ENCODE assay signal across 10 mouse cellular contexts in genomic region chr12:30142085-30142484, GRCm38 (mm10). TPM values are rescaled to one million over a fixed set of nuclear protein-coding genes. Genes with fewer than 3 reads are reported as not detected.
DNase-seq lines count a peak whose midpoint lies in the region; ATAC-seq and TF ChIP-seq lines count a peak whose summit lies in the region.
"Had no signal": no experiment of that assay in that cellular context is flagged by ENCODE, and none has a peak within 500 bp of the region (broad histone marks: within the 10 kb centered on the region; RNA-seq: fewer than 3 reads in every experiment).

No protein-coding gene starts in this region.

- peak; percentile 81 for DNase-seq in heart, adult 11 months
- peak; percentile 50 for DNase-seq in testis, postnatal 10 days (ENCODE audit: low spot score)
- no peak for DNase-seq in testis, postnatal 14 days (ENCODE audit: low spot score)
- peak; percentile 50 for DNase-seq in kidney, postnatal 10 days
- peak; percentile 43 for DNase-seq in stomach, postnatal 0 days (ENCODE audit: low spot score)
- no peak for DNase-seq in urinary bladder, postnatal 10 days (ENCODE audit: low spot score)
- DNase-seq in spleen, adult 18-20 months = no peak

- peak; percentile 65 for TF ChIP-seq CTCF in stomach, postnatal 0 days (IDR thresholded peaks at IDR 0.05; ENCODE audit: low read depth)

- no peak for ATAC-seq in heart, embryonic 12.5 days (ENCODE audit: insufficient number of reproducible peaks, low FRiP score)
- ATAC-seq in stomach, postnatal 0 days (ENCODE audit: low FRiP score, low TSS enrichment) = peak; percentile 51; the same call in 1 of the 2 replicates

- H3K4me3 ChIP-seq in heart, embryonic 12.5 days = no peak overlapping the region
- no peak overlapping the region for H3K4me3 ChIP-seq in stomach, postnatal 0 days (ENCODE audit: low read depth, low read length)
- H3K4me3 ChIP-seq: liver, embryonic 15.5 days had no signal

- no peaks in the 10 kb centered on the region for H3K4me1 ChIP-seq in heart, embryonic 12.5 days (replicated peaks)
- H3K4me1 ChIP-seq in stomach, postnatal 0 days (replicated peaks; ENCODE audit: control insufficient read depth, insufficient read depth) = no peaks in the 10 kb centered on the region
- H3K4me1 ChIP-seq: liver, embryonic 15.5 days had no signal

- no peak overlapping the region for H3K27ac ChIP-seq in heart, embryonic 12.5 days (ENCODE audit: poor library complexity, severe bottlenecking)
- no peak overlapping the region for H3K27ac ChIP-seq in stomach, postnatal 0 days (replicated peaks)
- H3K27ac ChIP-seq: liver, embryonic 15.5 days had no signal

- H3K4me2 ChIP-seq in heart, embryonic 12.5 days = no peak overlapping the region
- H3K4me2 ChIP-seq in stomach, postnatal 0 days (replicated peaks; ENCODE audit: low read depth) = no peak overlapping the region
- H3K4me2 ChIP-seq: liver, embryonic 15.5 days had no signal

- 58% methylated on average over 3 of the region's 3 CpGs for WGBS in heart, embryonic 12.5 days
- WGBS in stomach, postnatal 0 days = 60% methylated on average over 3 of the region's 3 CpGs

- no peak overlapping the region for H3K9ac ChIP-seq in heart, embryonic 12.5 days
- H3K9ac ChIP-seq in stomach, postnatal 0 days (ENCODE audit: low read length) = no peak overlapping the region
- H3K9ac ChIP-seq: liver, embryonic 15.5 days had no signal

- H3K27me3 ChIP-seq in heart, embryonic 12.5 days (replicated peaks) = no peaks in the 10 kb centered on the region
- H3K27me3 ChIP-seq in stomach, postnatal 0 days (ENCODE audit: control insufficient read depth, insufficient read depth, low read length) = no peaks in the 10 kb centered on the region
- H3K27me3 ChIP-seq: liver, embryonic 15.5 days had no signal

- no peaks in the 10 kb centered on the region for H3K36me3 ChIP-seq in heart, embryonic 12.5 days
- no peaks in the 10 kb centered on the region for H3K36me3 ChIP-seq in stomach, postnatal 0 days (ENCODE audit: control insufficient read depth, insufficient read depth, low read length)
- H3K36me3 ChIP-seq: G1E; liver, embryonic 15.5 days had no signal

- no peak for TF ChIP-seq EP300 in stomach, postnatal 0 days (optimal IDR thresholded peaks at IDR 0.05)

- H3K9me3 ChIP-seq in heart, embryonic 12.5 days (replicated peaks) = no peaks in the 10 kb centered on the region
- H3K9me3 ChIP-seq in stomach, postnatal 0 days (ENCODE audit: control insufficient read depth, low read length) = no peaks in the 10 kb centered on the region
- H3K9me3 ChIP-seq: liver, embryonic 15.5 days had no signal

RNA-seq across cellular contexts. Expression of gene Tpo, which starts 9.7 kb away (rescaled TPM):
- 0.05 TPM in 1 of 2 replicates, not detected in the other for polyA plus RNA-seq in heart, embryonic 12.5 days (2016; fragmentation: Nextera tagmentation; extraction: Ambion mirVana)
- not detected in 2 replicates for polyA plus RNA-seq in stomach, postnatal 0 days (2015; fragmentation: Nextera tagmentation; extraction: Ambion mirVana)
- polyA plus RNA-seq: G1E; liver, embryonic 15.5 days had no signal

Comparison
In these comparisons a context has a peak if more than half of its experiments do, and no peak if none do; other contexts are left out.
1. DNase-seq: peak in heart, adult 11 months (single experiment), testis, postnatal 10 days (single experiment), kidney, postnatal 10 days (single experiment) and stomach, postnatal 0 days (single experiment); none in testis, postnatal 14 days (single experiment), urinary bladder, postnatal 10 days (single experiment) and spleen, adult 18-20 months (0 of 2).